Mouse (Mus musculus) myocyte (in vitro differentiated cells): ENCODE data around the gene Ttll11. TPM values are rescaled to one million over a fixed set of nuclear protein-coding genes. Genes with fewer than 3 reads are reported as not detected.

Experiments used
- H3K27me3 ChIP-seq: one replicate; pipeline ENCODE4 v1.6.1; 2011; ENCODE audit not compliant: control insufficient read depth, insufficient read depth, insufficient read length
- H3K36me3 ChIP-seq: one replicate; pipeline ENCODE4 v1.6.1; 2011; ENCODE audit not compliant: control insufficient read depth, insufficient read depth
- H3K4me2 ChIP-seq: one replicate; pipeline ENCODE4 v1.6.1; 2011; ENCODE audit warnings: low read depth, control low read depth
- H3K4me3 ChIP-seq: one replicate; pipeline ENCODE4 v1.5.1; 2011; ENCODE audit warnings: mild to moderate bottlenecking, control low read depth, moderate library complexity
- H3K79me2 ChIP-seq: one replicate; pipeline ENCODE4 v1.6.1; 2011; ENCODE audit not compliant: control insufficient read depth, insufficient read depth
- H3ac ChIP-seq: one replicate; pipeline ENCODE4 v1.6.1; 2011; ENCODE audit not compliant: control insufficient read depth, insufficient read length
- CEBPB ChIP-seq: IDR thresholded peaks from 2 replicates; pipeline ENCODE4 v1.6.1; 2011; ENCODE audit warnings: mild to moderate bottlenecking, moderate library complexity; ENCODE audit not compliant: poor library complexity, insufficient read depth, severe bottlenecking
- E2F4 ChIP-seq: IDR thresholded peaks from one replicate; pipeline ENCODE4 v1.6.1; 2011; ENCODE audit warnings: mild to moderate bottlenecking, control low read depth, moderate library complexity; ENCODE audit not compliant: insufficient read depth
- MAX ChIP-seq: IDR thresholded peaks from one replicate; pipeline ENCODE4 v1.6.1; 2011; ENCODE audit warnings: low read depth, mild to moderate bottlenecking, control low read depth
- MYOD1 ChIP-seq, 3 experiments: IDR thresholded peaks; one replicate each; pipeline ENCODE4 v1.6.1; 2011; ENCODE audit warnings: control low read depth in 2 of 3, low read depth in 2 of 3, mild to moderate bottlenecking in 2 of 3, moderate library complexity in 1 of 3; ENCODE audit not compliant: insufficient read length in 2 of 3, control insufficient read depth in 1 of 3
- MYOG ChIP-seq, 3 experiments: IDR thresholded peaks; one replicate each; pipeline ENCODE4 v1.6.1; 2011; ENCODE audit warnings: control low read depth in 2 of 3, low read depth in 2 of 3, mild to moderate bottlenecking in 2 of 3; ENCODE audit not compliant: insufficient read length in 2 of 3, control insufficient read depth in 1 of 3, insufficient read depth in 1 of 3
- POLR2A ChIP-seq: IDR thresholded peaks from one replicate; pipeline ENCODE4 v1.6.1; 2011; ENCODE audit warnings: low read depth, mild to moderate bottlenecking, control low read depth, moderate library complexity; ENCODE audit not compliant: insufficient read length
- POLR2AphosphoS2 ChIP-seq: IDR thresholded peaks from one replicate; pipeline ENCODE4 v1.6.1; 2011; ENCODE audit warnings: low read depth, control low read depth; ENCODE audit not compliant: insufficient read length
- REST ChIP-seq: IDR thresholded peaks from one replicate; pipeline ENCODE4 v1.6.1; 2011; ENCODE audit warnings: mild to moderate bottlenecking, control low read depth, moderate library complexity; ENCODE audit not compliant: insufficient read depth, insufficient read length
- SRF ChIP-seq: IDR thresholded peaks from one replicate; pipeline ENCODE4 v1.6.1; 2011; ENCODE audit warnings: low read depth; ENCODE audit not compliant: control insufficient read depth, insufficient read length
- TCF12 ChIP-seq: IDR thresholded peaks from one replicate; pipeline ENCODE4 v1.6.1; 2011; ENCODE audit warnings: mild to moderate bottlenecking, control low read depth; ENCODE audit not compliant: poor library complexity, insufficient read depth, severe bottlenecking
- TCF3 ChIP-seq: IDR thresholded peaks from one replicate; pipeline ENCODE4 v1.6.1; 2011; ENCODE audit warnings: low read depth, control low read depth; ENCODE audit not compliant: insufficient read length
- USF1 ChIP-seq: IDR thresholded peaks from one replicate; pipeline ENCODE4 v1.6.1; 2011; ENCODE audit warnings: low read depth, mild to moderate bottlenecking, control low read depth, moderate library complexity
- polyA plus RNA-seq: library from polyadenylated mRNA; unstranded; fragments of >200 nt; fragmentation: generic; extraction: Trizol; gene quantifications from one replicate; pipeline ENCODE4 v1.2.1, GENCODE M21; 2012; ENCODE audit warnings: missing spikeins

Gene Ttll11
- polyA plus RNA-seq, 1 experiment: 9.8 TPM

DNA sequence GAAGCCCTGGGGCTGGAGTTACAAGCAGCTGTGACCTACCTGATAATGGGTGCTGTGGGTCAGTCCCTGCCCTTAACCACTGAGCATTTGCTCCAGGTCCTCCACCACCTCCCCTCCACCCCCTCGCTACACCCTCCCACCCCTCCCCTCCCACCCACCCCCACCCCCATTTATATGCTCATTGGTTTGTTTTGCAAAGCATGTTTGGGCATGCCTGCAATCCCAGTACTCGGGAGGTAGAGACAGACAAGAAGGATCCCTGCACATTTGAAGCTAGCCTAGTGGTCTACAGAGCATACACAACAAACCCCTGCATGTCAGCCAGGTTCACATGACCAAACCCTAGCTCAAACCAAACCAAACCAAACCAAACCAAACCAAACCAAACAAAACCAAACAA is 243.7 kb downstream of the Ttll11 start:
- H3K27me3 ChIP-seq: no peaks in the 10 kb centered on the region
- no peak overlapping the region for H3K4me3 ChIP-seq
- H3K4me2 ChIP-seq: no peak overlapping the region
- no peaks in the 10 kb centered on the region for H3K79me2 ChIP-seq
- no peaks in the 10 kb centered on the region for H3K36me3 ChIP-seq
- no peak overlapping the region for H3ac ChIP-seq
- no peak for TF ChIP-seq POLR2A
- TF ChIP-seq E2F4: no peak
- TF ChIP-seq TCF3: no peak
- no peak for TF ChIP-seq MYOD1 (IDR thresholded peaks at IDR 0.05; ENCODE audit: control insufficient read depth in 1 of 3, insufficient read length in 2 of 3, low read depth in 2 of 3)
- TF ChIP-seq TCF12: no peak
- no peak for TF ChIP-seq USF1
- TF ChIP-seq MAX: no peak

DNA sequence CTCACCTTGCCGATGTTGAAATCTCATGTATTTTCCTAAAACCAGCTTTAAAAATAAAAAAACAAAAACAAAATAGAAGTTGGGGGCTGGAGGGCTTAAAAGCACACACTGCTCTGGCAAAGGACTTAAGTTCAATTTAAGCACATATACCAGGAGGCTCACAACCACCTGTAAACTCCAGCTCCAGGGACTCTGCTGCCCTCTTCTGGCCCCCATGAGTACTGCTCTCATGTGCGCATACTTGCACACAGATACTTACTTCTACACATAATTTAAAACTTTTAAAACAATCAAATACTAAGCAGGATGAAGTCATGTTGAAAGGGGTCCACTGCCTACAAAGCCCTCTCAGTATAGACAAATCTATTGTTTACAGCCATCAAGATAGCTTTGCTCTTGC is 244.7 kb downstream of the Ttll11 start:
- Histone ChIP-seq H3K79me2 (no peaks in the 10 kb centered on the region), H3ac (no peak overlapping the region), H3K4me3 (no peak overlapping the region), H3K36me3 (no peaks in the 10 kb centered on the region), H3K27me3 (no peaks in the 10 kb centered on the region), H3K4me2 (no peak overlapping the region)
- TF ChIP-seq TCF3 (no peak), POLR2AphosphoS2 (no peak), MYOD1 (IDR thresholded peaks at IDR 0.05; ENCODE audit: control insufficient read depth in 1 of 3, insufficient read length in 2 of 3, low read depth in 2 of 3) (no peak), USF1 (no peak), CEBPB (no peak), POLR2A (no peak), SRF (no peak), TCF12 (no peak), MAX (no peak), MYOG (IDR thresholded peaks at IDR 0.05; ENCODE audit: control insufficient read depth in 1 of 3, insufficient read depth in 1 of 3, insufficient read length in 2 of 3, low read depth in 2 of 3) (no peak), REST (no peak), E2F4 (no peak)

DNA sequence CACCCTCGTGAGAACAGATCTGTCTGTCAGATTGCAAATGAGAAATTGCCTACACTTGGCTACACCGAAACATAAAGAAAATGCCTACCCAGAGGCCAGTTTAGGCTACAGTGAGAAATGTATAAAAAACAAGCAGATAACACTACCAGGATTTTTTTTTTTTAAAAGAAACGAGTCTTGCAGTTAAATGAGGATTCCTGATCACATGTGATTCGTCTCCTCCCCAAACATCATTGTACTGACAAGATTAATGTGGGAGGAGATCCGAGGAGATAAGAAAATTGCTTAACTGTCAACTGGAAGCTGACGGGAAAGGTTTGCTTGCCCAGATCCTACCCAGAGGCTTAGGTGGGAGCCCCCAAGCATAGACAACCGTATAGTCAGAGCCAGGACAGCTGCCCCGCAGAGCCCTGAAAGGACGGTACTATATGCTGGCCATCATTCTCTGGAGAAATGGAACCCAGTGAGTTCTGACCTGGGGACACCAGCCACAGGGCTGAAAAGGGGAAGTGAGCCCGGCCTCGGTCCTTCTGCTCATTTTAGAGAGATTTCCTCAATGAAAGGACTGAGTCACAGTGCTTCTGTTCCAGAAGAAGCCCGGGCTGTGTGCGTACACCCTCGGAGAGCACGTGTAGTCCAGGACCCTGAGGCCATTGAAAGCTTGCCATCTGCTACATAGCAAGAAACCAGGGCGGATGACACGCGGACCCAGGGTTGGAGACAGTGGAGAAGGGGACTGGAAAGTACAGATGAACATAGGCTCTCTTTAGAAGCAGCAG is 247.9 kb downstream of the Ttll11 start:
- H3K79me2 ChIP-seq: no peaks in the 10 kb centered on the region
- H3K27me3 ChIP-seq: no peaks in the 10 kb centered on the region
- TF ChIP-seq SRF (no peak), REST (no peak), MYOD1 (IDR thresholded peaks at IDR 0.05; ENCODE audit: control insufficient read depth in 1 of 3, insufficient read length in 2 of 3, low read depth in 2 of 3) (no peak)
- H3K4me2 ChIP-seq: no peak overlapping the region
- H3K36me3 ChIP-seq: peaks cover 11% of the 10 kb centered on the region
- H3ac ChIP-seq: no peak overlapping the region
- no peak overlapping the region for H3K4me3 ChIP-seq

DNA sequence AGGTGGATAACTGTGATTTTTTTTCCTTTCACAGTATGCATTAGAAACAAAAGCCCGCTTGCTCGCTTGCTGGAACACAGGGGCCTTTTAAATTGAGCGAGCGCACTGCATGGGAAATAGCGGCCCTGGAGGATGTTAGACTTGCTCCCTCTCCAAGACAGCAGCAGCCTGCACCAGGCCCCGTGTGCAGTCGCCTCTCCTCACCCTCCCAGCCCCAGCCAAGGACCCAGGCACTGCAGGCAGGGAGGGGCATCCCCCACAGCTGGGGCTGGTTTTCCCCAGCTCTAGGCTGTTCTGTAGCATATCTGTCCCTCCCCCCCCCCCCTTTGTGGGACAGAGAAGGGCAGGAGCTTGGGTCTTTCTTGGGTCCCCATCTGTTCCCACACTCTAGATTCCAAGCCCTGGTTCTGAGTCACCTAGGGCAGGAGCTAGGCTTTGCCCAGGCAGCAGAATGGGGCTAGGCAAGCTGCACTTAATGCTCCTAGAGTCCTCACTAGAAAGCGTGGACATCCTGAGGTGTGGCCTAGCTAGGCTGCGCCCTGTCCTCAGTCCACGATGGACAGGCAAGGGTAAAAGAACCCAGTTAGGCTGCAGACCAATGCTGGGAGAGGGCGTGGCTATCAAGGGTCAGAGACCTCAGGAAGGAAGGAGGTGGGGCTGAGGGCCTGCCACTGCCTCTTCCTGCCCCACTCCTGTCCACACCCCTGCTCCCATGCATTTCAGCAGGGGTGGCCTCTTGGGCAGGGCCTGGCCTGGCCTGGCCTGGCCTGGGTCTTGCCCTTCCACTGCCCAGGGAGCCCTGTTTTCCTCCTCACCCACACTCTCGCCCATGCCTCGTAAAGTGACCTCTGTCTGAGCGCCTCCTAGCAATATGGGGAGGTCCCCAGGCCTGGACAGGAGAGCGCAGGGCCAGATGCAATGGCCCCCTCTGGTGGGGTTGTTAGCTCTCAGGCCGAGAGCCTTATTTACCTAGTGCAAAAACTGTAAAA is 250.3 kb downstream of the Ttll11 start:
- Histone ChIP-seq H3K36me3 (peaks cover 26% of the 10 kb centered on the region), H3K79me2 (no peaks in the 10 kb centered on the region)
- TF ChIP-seq REST (no peak), POLR2A (no peak), USF1 (no peak), TCF3 (no peak), MYOG (IDR thresholded peaks at IDR 0.05; ENCODE audit: control insufficient read depth in 1 of 3, insufficient read depth in 1 of 3, insufficient read length in 2 of 3, low read depth in 2 of 3) (no peak), E2F4 (no peak)

DNA sequence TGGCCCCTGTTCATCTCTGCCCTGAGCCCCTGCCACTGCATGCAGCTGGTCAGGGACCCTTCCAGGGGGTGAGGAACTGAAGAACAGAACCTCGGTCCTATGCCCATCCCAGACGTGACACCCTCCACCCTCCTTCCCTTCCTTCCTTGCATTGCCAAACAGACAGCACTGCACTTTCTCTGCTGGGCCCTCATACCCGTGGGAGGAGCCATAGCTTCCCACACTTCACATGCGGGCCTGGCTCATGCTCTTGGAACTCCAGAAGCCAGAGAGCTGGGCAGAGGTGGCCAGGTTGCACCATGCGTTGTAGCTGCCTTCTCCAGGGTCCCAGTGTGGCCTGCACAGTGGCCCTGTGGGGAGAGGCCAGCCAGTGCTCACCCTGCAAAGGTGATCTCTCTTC is 251.1 kb downstream of the Ttll11 start:
- no peak overlapping the region for H3ac ChIP-seq
- TF ChIP-seq TCF12 (no peak), SRF (no peak), MYOD1 (IDR thresholded peaks at IDR 0.05; ENCODE audit: control insufficient read depth in 1 of 3, insufficient read length in 2 of 3, low read depth in 2 of 3) (no peak), REST (no peak), MYOG (IDR thresholded peaks at IDR 0.05; ENCODE audit: control insufficient read depth in 1 of 3, insufficient read depth in 1 of 3, insufficient read length in 2 of 3, low read depth in 2 of 3) (no peak), E2F4 (no peak), POLR2A (no peak)
- H3K4me2 ChIP-seq: no peak overlapping the region
- H3K36me3 ChIP-seq: peaks cover 26% of the 10 kb centered on the region
- H3K4me3 ChIP-seq: no peak overlapping the region
- no peaks in the 10 kb centered on the region for H3K27me3 ChIP-seq
- H3K79me2 ChIP-seq: no peaks in the 10 kb centered on the region

More for the DNA sequence above, 250.3 kb downstream of the Ttll11 start:
- Histone ChIP-seq H3K27me3 (no peaks in the 10 kb centered on the region), H3K4me2 (no peak overlapping the region), H3K4me3 (no peak overlapping the region), H3ac (no peak overlapping the region)
